Mouse (Mus musculus): ENCODE measurements around the gene Zbtb11.
"Not testable (repeated sequence)": the region's sequence is repeated elsewhere in the genome, so short reads cannot be mapped to it uniquely, and the experiment has no call there.

Zbtb11 gene

GRCm38 (mm10) chr16:55973431-55974255, at the start of gene Zbtb11:
TSS of gene Zbtb11 (plus strand) at chr16:55973883.
- in situ Hi-C loops (cut with MboI) = loop anchor here (5.0 kb wide), 1 partner anchor 94 kb away; no protein-coding TSS in a partner anchor

DNA sequence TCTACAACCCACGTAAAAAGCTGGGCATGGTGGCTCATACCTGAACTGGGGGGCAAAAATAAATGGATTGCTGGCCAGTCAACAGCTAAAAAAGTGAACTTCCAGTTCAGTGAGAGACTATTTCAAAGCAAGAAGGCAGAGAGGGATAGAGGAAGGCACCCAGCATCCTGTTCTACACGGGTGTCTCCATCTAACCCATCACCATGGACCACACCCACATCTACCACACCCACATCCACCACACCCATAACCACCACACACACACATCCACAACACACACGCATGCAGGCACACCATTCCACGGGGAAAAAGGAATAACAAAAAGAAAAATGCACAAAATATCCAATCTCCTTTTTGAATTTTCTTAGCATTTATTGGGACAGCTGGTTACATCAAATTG, 49.7 kb upstream of the Zbtb11 start:
- in situ Hi-C loops (cut with MboI) = no loop called here

DNA sequence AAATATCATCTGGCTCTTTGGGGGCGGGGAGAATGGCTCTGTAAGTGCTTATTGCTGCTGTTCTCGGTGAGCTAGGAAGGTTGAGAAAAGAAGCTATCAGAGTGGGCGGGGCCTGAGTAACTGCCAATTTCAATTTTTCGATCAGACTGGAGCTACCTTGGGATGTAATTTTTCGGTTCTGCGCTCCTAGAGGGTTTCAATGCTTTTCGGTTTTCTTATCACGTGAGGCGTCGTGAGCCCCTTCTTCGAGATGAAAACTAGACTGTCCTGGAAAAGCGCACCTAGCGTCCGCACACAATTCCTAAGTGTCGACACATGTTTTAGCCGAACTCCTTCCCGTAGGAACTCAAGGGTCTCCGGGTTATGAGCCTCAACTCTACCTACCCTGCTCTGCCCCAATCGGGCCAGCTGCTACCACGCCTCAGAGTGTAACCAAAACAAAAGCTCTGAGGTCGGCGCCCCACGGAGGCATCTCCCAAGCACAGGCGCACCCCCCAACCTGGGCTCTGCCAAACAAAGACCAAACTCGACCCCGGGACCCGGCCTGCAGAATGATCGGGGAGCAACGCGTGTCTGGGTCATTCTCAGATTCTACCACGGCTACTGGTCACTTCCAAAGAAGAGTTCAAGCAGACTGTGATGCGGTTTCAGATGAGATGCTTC, 39.9 kb upstream of the Zbtb11 start:
- in situ Hi-C loops (cut with MboI) = loop anchor here (5.0 to 25.0 kb wide), 2 partner anchors 37 to 778 kb away; partner anchors contain the start of genes Nxpe3 and Tfg

DNA sequence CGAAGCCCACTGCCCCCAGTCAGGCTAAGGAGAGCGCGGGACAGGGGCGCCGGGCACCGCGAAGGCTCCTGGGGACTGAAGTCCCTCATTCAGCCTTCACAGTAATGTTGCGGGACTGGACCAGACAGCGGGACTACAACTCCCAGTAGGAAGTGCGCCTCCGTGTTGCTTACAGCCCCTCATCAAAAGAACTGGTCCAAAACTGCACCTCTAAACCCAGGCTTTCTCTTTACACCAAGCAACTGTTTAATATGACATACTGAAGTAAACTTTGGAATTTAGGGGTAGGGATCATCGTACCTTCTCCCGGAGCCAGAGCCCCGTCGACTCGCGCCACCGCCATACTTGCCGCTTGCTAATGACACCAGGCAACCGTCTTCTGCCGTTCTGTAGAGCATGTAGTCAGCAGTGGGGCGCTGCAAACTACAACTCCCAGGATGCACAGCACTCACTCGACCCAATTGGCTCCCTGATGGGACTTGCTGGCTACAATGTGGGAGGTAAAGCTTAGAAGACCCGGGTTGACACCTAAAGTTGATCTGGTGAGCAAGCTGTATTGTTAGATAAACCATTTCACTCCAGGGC, 39.1 kb upstream of the Zbtb11 start, which contains the start of gene Cep97:
Cep97 (minus strand) TSS at position 403 of the 585 bp plus-strand sequence.
- in situ Hi-C loops (cut with MboI) = loop anchor here (5.0 to 25.0 kb wide), 2 partner anchors 37 to 778 kb away; partner anchors contain the start of genes Nxpe3 and Tfg

- in situ Hi-C loops (cut with MboI) = loop anchor here (25.0 kb wide), 1 partner anchor 774 kb away; the partner anchor contains the start of gene Tfg
These were observed 34.9 kb upstream of the Zbtb11 start for GRCm38 (mm10) chr16:55938761-55939160.

DNA sequence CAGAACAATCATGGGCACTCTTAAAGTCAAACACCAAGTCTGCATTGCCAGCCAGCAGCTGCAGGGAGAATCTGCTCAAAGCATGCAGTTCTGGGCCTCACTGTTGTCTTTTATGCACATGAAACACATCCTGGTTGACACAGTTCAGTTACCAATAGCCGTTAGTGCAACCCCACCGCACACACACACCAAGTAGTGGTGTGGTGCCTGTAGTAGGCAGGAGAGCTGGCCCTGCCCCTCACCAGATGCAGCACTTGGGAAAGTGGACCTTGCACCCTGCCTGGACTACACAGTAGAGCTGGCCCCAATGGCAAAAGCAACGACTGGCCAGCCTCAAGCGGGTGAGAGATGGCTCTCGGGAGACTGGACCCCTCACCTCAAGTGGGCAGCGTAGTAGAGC, 34.0 kb upstream of the Zbtb11 start:
- in situ Hi-C loops (cut with MboI) = loop anchor here (25.0 kb wide), 1 partner anchor 773 kb away; the partner anchor contains the start of gene Tfg

- in situ Hi-C loops (cut with MboI) = loop anchor here (25.0 kb wide), 1 partner anchor 772 kb away; the partner anchor contains the start of gene Tfg
These were observed 32.9 kb upstream of the Zbtb11 start for GRCm38 (mm10) chr16:55940781-55941180.

GRCm38 (mm10) chr16:55947266-55947665, 26.4 kb upstream of the Zbtb11 start:
- in situ Hi-C loops (cut with MboI) = loop anchor here (25.0 kb wide), 1 partner anchor 765 kb away; the partner anchor contains the start of gene Tfg

- in situ Hi-C loops (cut with MboI) = loop anchor here (25.0 kb wide), 1 partner anchor 764 kb away; the partner anchor contains the start of gene Tfg
These were observed 25.7 kb upstream of the Zbtb11 start for GRCm38 (mm10) chr16:55947876-55948410.

DNA sequence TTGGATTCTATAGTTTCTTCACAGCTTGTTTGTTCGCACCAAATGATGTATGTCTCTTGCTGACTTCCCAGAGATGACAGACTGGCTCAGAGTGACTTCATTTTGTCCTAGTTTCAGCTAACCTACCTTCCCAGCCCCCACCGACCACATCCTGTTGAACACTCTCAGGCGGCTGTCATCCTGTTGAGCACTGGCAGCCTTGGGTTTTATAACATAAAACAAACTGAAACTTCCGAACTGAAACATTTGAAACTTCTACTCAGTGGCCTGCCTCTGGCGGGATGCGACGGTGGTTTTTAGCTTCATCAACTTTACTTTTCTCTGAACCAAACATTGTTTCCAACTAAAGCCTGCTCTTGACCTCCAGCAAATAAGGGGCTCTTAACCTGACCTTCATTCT, 24.7 kb upstream of the Zbtb11 start:
- in situ Hi-C loops (cut with MboI) = loop anchor here (25.0 kb wide), 1 partner anchor 763 kb away; the partner anchor contains the start of gene Tfg

- in situ Hi-C loops (cut with MboI) = no loop called here
These were observed 23.2 kb upstream of the Zbtb11 start for GRCm38 (mm10) chr16:55950462-55950861.

DNA sequence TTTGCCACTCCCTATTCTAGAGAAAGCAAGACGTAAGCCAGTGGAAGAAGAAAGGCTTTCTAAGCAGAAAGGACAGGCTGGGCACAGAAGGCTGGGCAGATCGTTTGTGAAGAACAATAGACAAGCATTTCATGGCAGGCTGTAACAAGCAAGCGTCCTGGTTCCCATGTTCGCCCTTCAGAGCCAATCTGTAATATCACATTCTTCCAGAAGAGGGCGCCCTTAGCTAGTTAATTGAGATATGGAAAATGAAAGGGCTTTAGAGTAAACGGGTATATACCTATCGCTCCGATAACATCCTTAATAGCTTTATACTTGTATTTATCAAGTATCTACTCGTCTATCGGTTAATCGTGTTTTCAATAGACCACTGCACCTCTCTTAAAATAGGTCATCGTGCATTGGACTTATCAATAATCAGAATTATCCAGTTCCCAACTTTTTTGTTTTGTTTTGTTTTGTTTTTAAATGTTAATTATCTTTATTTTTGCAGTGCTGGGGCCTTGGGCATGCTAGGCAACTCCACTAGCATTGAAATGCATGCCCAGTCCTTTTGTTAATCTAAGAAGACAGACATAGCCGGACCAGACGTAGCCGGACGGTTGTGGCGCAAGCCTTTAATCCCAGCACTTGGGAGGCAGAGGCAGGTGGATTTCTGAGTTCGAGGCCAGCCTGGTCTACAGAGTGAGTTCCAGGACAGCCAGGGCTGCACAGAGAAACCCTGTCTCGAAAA, 22.6 kb upstream of the Zbtb11 start:
- in situ Hi-C loops (cut with MboI) = no loop called here

DNA sequence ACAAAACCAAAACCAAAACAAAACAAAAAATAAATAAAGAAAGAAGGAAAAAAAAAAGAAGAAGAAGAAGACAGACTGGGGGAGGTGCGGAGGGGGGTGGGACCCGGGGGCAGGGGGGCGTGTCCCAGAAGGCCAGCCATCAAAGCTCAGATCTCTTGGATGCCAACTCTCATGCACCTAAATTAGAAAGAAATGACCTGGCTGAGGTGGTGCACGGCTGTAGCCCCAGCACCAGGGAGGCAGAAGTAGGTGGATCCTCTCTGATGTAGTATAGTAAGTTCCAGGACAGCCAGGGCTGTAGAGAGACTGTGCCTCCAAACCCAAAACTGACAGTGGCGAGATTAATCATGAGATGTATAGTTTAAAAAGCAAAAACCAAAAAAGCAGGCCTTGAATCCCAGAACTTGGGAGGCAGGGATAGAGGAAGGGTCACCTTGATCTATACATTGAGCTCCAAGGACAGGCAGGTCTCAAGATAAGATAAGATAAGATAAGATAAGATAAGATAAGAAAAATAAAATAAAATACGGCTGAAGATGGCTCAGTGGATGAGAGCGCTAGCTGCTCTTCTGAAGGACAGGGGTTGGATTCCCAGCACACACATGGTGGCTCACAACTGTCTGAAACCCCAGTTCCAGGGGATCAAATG, 21.9 kb upstream of the Zbtb11 start:
- in situ Hi-C loops (cut with MboI) = no loop called here

DNA sequence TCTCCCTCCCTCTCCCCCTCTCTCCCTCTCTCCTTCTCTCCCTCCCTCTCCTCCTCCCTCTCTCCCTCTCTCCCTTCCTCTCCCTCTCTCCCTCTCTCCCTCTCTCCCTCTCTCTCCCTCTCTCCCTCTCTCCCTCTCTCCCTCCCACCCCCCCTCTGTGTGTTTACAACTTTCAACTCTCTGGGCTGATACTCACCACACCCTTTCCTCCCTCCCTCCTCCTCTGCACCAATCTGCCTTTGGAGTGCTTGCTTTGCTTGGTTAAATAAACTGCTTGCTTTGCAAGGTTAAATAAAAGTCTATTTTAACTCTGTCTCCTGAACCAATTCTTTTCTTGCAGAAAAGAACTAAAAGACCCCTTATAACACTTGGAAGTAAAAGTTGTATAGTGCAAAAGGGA, 20.9 kb upstream of the Zbtb11 start:
- in situ Hi-C loops (cut with MboI) = no loop called here

DNA sequence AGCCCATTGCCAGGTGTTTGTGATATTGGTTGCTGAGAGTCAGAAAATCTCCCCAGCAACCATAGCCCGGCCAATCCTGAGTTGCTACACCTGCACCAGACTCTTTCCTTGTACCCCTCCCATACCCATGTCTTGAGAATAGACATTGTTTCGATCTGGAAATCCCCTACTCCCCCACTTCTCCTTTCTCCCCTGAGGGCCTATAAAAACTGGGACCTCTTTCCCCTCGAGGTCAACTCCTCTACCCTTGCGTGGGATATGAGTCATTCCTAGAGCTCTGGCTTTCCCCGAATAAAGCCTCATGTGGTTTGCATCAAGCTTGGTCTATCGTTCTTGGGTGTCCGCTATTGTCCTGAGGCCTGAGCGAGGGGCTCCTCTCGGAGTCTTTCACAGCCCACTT, 19.5 kb upstream of the Zbtb11 start:
- in situ Hi-C loops (cut with MboI) = not testable (repeated sequence)

DNA sequence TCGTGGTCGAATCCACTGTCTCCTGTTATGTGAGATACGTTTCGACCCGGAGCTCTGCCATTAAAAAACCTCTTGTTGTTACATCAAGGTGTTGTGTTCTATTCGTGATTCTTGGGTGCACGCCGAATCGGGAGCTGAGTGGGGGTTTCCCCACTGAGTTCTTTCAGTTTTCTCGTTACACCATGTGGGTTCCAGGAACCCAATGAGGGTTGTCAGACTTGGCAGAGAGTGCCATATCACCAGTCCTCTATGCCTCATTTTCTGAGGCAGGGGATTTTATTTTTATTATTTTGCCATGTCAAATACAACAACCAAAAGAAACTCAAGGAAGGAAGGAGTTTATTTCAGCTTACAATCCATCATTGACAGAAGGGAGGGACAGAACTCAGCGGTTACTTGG, 10.6 kb upstream of the Zbtb11 start:
- in situ Hi-C loops (cut with MboI) = not testable (repeated sequence)

- in situ Hi-C loops (cut with MboI) = no loop called here
These were observed 9.3 kb upstream of the Zbtb11 start for GRCm38 (mm10) chr16:55964126-55964949.

- in situ Hi-C loops (cut with MboI) = no loop called here
These were observed 7.3 kb upstream of the Zbtb11 start, which contains the start of gene Rpl24 for GRCm38 (mm10) chr16:55966212-55966871. TSS of gene Rpl24 (plus strand) at chr16:55966275.

DNA sequence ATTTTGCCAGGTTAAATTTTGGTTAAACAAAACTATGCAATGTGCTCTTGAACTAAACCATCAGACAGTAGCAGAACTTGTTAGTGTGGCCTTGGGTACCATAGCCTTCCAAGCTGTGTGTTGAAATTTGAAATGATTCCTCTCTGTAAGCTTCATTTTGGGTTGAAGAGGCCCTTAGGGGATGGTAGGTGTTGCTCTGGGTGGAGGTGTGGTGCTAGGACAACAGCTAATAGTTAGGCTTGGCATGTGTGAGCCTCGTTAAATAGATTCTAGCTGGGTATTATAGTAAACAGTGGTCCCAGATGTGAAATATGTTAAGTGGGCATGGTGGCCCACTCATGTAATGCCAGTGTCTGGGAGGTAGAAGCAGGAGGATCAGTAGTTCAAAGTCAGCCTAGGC, 6.5 kb upstream of the Zbtb11 start:
- in situ Hi-C loops (cut with MboI) = no loop called here

Measured in mature B cell (primary cell).